Mouse (Mus musculus): ENCODE data around the gene Il6ra.

- TF ChIP-seq POLR2A (IDR thresholded peaks at IDR 0.05; ENCODE audit: insufficient read depth, low read length) (no peak), CTCF (IDR thresholded peaks at IDR 0.05; ENCODE audit: low read depth, low read length) (no peak), EP300 (IDR thresholded peaks at IDR 0.05; ENCODE audit: insufficient read depth, low read depth, low read length) (no peak)
Measured at GRCm38 (mm10) chr3:89874076-89874475, 38.9 kb downstream of the Il6ra start.
